7 mouse cellular contexts compared by ENCODE assay signal in genomic region chr19:46971051-46971689, GRCm38 (mm10). TPM values are rescaled to one million over a fixed set of nuclear protein-coding genes. Genes with fewer than 3 reads are reported as not detected.
A peak's percentile ranks its signal among the peaks of the same experiment; 100 is the strongest.
DNase-seq lines count a peak whose midpoint lies in the region; ATAC-seq lines count a peak whose summit lies in the region.

No protein-coding gene starts in this region.

- H3K27ac ChIP-seq in lung, embryonic 16.5 days (ENCODE audit: low read length), result peak overlapping the region; percentile 86
- peak overlapping the region; percentile 76 for H3K27ac ChIP-seq in forebrain, embryonic 15.5 days (replicated peaks)
- H3K27ac ChIP-seq in liver, embryonic 15.5 days (replicated peaks), result peak overlapping the region; percentile 63; the same call in 1 of the 2 replicates
- H3K27ac ChIP-seq in stomach, embryonic 15.5 days, result peak overlapping the region; percentile 64

- 47% methylated on average over 8 of the region's 8 CpGs for whole genome bisulfite sequencing in lung, embryonic 16.5 days
- 23% methylated on average over 8 of the region's 8 CpGs for whole genome bisulfite sequencing in forebrain, embryonic 15.5 days
- 77% methylated on average over 8 of the region's 8 CpGs for WGBS in liver, embryonic 15.5 days (ENCODE audit: insufficient replicate concordance)
- 59% methylated on average over 8 of the region's 8 CpGs for WGBS in stomach, embryonic 15.5 days

- no peak for ATAC-seq in lung, embryonic 16.5 days (ENCODE audit: low read depth)
- peak; percentile 55; the same call in 1 of the 2 replicates for ATAC-seq in forebrain, embryonic 15.5 days (replicated peaks)
- peak; percentile 46; the same call in 1 of the 2 replicates for ATAC-seq in liver, embryonic 15.5 days (ENCODE audit: insufficient read depth)
- peak; percentile 48; the same call in 1 of the 2 replicates for ATAC-seq in stomach, embryonic 15.5 days (ENCODE audit: insufficient read depth, low FRiP score, low read depth)

- H3K36me3 ChIP-seq in lung, embryonic 16.5 days (ENCODE audit: control insufficient read depth, insufficient read depth, low read length), result no peaks in the 10 kb centered on the region
- no peaks in the 10 kb centered on the region for H3K36me3 ChIP-seq in forebrain, embryonic 15.5 days
- H3K36me3 ChIP-seq in liver, embryonic 15.5 days (replicated peaks), result no peaks in the 10 kb centered on the region
- no peaks in the 10 kb centered on the region for H3K36me3 ChIP-seq in stomach, embryonic 15.5 days

- no peak overlapping the region for H3K4me2 ChIP-seq in lung, embryonic 16.5 days (ENCODE audit: low read depth, low read length)
- H3K4me2 ChIP-seq in forebrain, embryonic 15.5 days (replicated peaks), result no peak overlapping the region
- H3K4me2 ChIP-seq in liver, embryonic 15.5 days, result no peak overlapping the region
- no peak overlapping the region for H3K4me2 ChIP-seq in stomach, embryonic 15.5 days

- no peak for DNase-seq in lung, postnatal 14 days
- DNase-seq in cerebellum, adult 11 months, result no peak
- DNase-seq in kidney, postnatal 10 days, result no peak

- H3K27me3 ChIP-seq in lung, embryonic 16.5 days (ENCODE audit: control insufficient read depth, insufficient read depth, low read depth, low read length), result no peaks in the 10 kb centered on the region
- no peaks in the 10 kb centered on the region for H3K27me3 ChIP-seq in forebrain, embryonic 15.5 days
- no peaks in the 10 kb centered on the region for H3K27me3 ChIP-seq in liver, embryonic 15.5 days
- H3K27me3 ChIP-seq in stomach, embryonic 15.5 days (replicated peaks), result no peaks in the 10 kb centered on the region

- no peak overlapping the region for H3K9ac ChIP-seq in lung, embryonic 16.5 days (ENCODE audit: low read length)
- H3K9ac ChIP-seq in forebrain, embryonic 15.5 days (replicated peaks), result 0 out of 2 replicates have a peak overlapping the region, but pooled peaks have one; percentile 1
- no peak overlapping the region for H3K9ac ChIP-seq in liver, embryonic 15.5 days
- H3K9ac ChIP-seq in stomach, embryonic 15.5 days, result no peak overlapping the region

- no peak overlapping the region for H3K4me3 ChIP-seq in lung, embryonic 16.5 days (ENCODE audit: low read length)
- no peak overlapping the region for H3K4me3 ChIP-seq in forebrain, embryonic 15.5 days
- no peak overlapping the region for H3K4me3 ChIP-seq in liver, embryonic 15.5 days (replicated peaks)
- no peak overlapping the region for H3K4me3 ChIP-seq in stomach, embryonic 15.5 days (replicated peaks)

- peaks cover 27% of the 10 kb centered on the region for H3K4me1 ChIP-seq in lung, embryonic 16.5 days (replicated peaks; ENCODE audit: control insufficient read depth, insufficient read depth, low read length)
- H3K4me1 ChIP-seq in forebrain, embryonic 15.5 days, result peaks cover 20% of the 10 kb centered on the region
- H3K4me1 ChIP-seq in liver, embryonic 15.5 days (replicated peaks), result peaks cover 40% of the 10 kb centered on the region
- no peaks in the 10 kb centered on the region for H3K4me1 ChIP-seq in stomach, embryonic 15.5 days

- H3K9me3 ChIP-seq in lung, embryonic 16.5 days (ENCODE audit: control insufficient read depth, low read length), result no peaks in the 10 kb centered on the region
- no peaks in the 10 kb centered on the region for H3K9me3 ChIP-seq in forebrain, embryonic 15.5 days
- H3K9me3 ChIP-seq in liver, embryonic 15.5 days (replicated peaks), result no peaks in the 10 kb centered on the region
- H3K9me3 ChIP-seq in stomach, embryonic 15.5 days, result no peaks in the 10 kb centered on the region

RNA-seq across cellular contexts. Expression of gene Ina, which starts 43.3 kb away (rescaled TPM):
- polyA plus RNA-seq in lung, embryonic 16.5 days (2015; fragmentation: Nextera tagmentation; extraction: Ambion mirVana), result 0.51 and 1.2 TPM in 2 replicates
- polyA plus RNA-seq in forebrain, embryonic 15.5 days (2015; fragmentation: Nextera tagmentation; extraction: Ambion mirVana), result 333 TPM in 2 replicates
- polyA plus RNA-seq in liver, embryonic 15.5 days (2015; fragmentation: Nextera tagmentation; extraction: Ambion mirVana), result 0.23 and 0.36 TPM in 2 replicates
- polyA plus RNA-seq in stomach, embryonic 15.5 days (2015; fragmentation: Nextera tagmentation; extraction: Ambion mirVana), result 11.9 and 13.7 TPM in 2 replicates

RNA-seq across cellular contexts. Expression of gene Nt5c2, which starts 43.8 kb away (rescaled TPM):
- polyA plus RNA-seq in lung, embryonic 16.5 days (2015; fragmentation: Nextera tagmentation; extraction: Ambion mirVana), result 87.7 and 92.2 TPM in 2 replicates
- polyA plus RNA-seq in forebrain, embryonic 15.5 days (2015; fragmentation: Nextera tagmentation; extraction: Ambion mirVana), result 73.2 and 78.2 TPM in 2 replicates
- 42.7 and 44.4 TPM in 2 replicates for polyA plus RNA-seq in liver, embryonic 15.5 days (2015; fragmentation: Nextera tagmentation; extraction: Ambion mirVana)
- 69.4 and 76.6 TPM in 2 replicates for polyA plus RNA-seq in stomach, embryonic 15.5 days (2015; fragmentation: Nextera tagmentation; extraction: Ambion mirVana)

Comparison
In these comparisons a context has a peak if more than half of its experiments do, and no peak if none do; other contexts are left out.
1. RNA of gene Ina, which starts 43.3 kb away (polyA plus RNA-seq): 333 TPM in forebrain, embryonic 15.5 days; 11.9 to 13.7 TPM in stomach, embryonic 15.5 days, 0.51 to 1.2 TPM in lung, embryonic 16.5 days and 0.23 to 0.36 TPM in liver, embryonic 15.5 days; every median in the first group is over 10 times any median in the second.
2. Peak in every context shown above with its lines, with median percentiles within 50 percentile points of each other: H3K27ac ChIP-seq.